Mouse (Mus musculus) megakaryocyte, adult 5-6 weeks (primary cell): ENCODE measurements around the gene Zbtb16. TPM values are rescaled to one million over a fixed set of nuclear protein-coding genes. Genes with fewer than 3 reads are reported as not detected.

Experiments used
- ATAC-seq: 2 replicates; pipeline ENCODE4 v1.8.0; 2016; ENCODE audit warnings: mild to moderate bottlenecking, inconsistent platforms; ENCODE audit not compliant: poor library complexity, severe bottlenecking
- total RNA-seq, 2 experiments: library from RNA; stranded (forward) in 1 of 2; stranded (reverse) in 1 of 2; fragments of 153-499, 151-499 nt in 1 of 2; fragments of 221-1000, 200-1000 nt in 1 of 2; gene quantifications; 2 replicates each; pipeline versions ENCODE4 v1.2.3 to v1.2.4; 2015 to 2017

Gene Zbtb16
- total RNA-seq, 2 experiments from 2014 or later, result 1.9 to 2.2 TPM

DNA sequence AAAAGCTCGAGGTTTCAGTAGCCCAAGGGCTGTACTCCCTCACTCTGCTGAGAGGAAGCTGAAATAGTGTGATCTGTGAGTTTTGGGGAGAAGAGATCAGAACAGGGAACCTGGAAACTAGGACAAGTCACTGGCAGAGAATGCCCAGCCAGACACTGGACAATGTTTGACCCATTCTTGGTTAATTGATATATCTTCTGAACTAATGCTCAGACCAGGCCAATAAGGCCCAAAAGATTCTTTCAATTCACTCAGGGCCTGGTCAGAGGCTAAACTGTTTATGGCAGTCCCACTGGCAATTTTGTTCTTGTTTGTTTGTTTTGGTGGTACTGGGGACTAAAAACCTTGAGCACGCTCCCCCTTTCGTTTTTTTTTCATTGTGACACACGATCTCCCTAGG, 87.8 kb downstream of the Zbtb16 start:
- ATAC-seq, result no peak

DNA sequence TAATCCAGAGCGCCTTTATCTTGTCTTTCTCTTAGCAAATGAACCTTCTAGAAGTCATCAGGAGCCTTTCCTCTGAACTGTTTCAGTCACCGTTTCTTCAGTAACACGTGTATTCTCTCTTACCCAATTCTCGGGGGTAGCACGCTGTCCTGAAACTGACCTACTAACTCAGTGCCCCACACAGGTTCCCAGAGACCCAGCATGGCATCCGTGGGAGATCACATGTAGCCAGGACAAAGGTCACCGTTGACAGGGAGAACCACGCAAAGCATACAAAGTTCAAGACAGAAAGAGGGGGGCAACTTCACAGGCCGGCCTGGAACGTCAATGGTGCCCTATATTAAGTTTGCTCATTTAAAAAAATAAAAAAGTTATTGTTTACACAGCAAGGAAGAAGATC, 89.5 kb downstream of the Zbtb16 start:
- ATAC-seq, result no peak

DNA sequence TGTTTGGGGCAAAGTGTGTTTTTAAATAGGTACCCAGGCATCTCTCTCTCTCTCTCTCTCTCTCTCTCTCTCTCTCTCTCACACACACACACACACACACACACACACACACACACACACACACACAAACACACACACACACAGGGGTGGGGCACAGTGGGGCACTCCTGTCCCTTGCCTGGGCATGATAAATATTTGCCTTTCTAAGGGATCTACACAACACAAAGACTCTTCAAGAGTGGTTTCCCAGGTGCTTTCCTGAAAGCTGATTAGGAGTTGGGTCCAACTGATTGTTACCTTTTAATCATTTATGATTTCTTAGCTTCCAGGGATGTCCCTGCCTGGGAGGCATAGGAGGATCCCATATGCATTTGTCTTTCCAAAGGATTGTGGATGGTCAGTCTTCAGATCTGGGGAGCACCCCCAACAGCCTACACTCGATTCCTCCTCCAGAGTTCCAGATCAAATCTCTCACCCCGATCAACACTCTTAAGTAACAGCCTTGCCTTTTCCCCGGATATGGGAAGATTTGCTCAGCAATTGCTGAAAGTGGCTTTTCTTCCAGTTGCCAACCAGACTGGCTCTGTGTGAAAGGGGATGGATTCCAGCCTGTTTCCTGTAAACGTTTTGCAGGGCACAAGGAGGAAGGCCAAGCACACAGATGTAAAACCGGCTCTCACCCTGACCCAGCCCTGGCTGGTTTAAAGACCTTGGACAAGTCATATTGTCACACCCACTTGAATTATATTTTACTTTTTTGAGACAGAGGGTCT, 90.5 kb downstream of the Zbtb16 start:
- no peak for ATAC-seq

DNA sequence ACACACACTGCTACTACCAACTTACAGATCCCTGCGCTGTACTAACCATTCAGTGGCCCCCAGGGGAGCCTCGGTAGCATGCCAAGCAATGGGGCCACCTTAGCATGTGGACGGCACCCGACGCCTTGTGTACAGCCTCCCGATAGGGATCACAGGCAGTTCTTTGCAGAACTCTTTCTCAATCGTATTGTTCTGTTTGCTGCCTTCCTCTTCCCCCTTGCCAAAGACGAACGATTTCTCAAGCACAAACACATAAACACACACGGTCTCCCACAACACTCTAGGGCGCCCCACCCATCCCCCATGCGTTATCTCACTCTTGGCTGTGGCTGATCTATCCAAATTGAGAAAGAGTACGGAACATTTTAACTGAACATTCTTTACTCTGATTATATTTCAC, 91.1 kb downstream of the Zbtb16 start:
- peak; percentile 92 for ATAC-seq

DNA sequence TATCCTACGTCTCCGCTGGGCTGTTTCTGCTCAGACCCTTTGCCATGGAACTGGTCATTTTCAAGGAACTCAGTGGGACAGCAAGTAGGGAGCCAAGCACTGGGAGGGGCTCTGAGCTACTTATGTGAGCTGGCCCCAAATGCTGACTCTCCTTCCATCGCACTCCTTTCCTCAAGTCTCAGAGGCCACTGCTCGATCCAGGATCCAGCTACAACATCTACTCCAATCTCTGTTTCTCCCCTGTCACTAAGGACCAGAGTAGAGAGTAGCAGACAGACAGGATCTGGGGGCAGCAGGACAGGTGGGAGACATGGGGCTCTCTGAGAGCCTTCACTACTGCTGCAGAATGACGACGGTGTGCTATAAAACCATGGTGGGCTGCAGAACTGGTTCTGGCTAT, 91.6 kb downstream of the Zbtb16 start:
- ATAC-seq, result no peak

DNA sequence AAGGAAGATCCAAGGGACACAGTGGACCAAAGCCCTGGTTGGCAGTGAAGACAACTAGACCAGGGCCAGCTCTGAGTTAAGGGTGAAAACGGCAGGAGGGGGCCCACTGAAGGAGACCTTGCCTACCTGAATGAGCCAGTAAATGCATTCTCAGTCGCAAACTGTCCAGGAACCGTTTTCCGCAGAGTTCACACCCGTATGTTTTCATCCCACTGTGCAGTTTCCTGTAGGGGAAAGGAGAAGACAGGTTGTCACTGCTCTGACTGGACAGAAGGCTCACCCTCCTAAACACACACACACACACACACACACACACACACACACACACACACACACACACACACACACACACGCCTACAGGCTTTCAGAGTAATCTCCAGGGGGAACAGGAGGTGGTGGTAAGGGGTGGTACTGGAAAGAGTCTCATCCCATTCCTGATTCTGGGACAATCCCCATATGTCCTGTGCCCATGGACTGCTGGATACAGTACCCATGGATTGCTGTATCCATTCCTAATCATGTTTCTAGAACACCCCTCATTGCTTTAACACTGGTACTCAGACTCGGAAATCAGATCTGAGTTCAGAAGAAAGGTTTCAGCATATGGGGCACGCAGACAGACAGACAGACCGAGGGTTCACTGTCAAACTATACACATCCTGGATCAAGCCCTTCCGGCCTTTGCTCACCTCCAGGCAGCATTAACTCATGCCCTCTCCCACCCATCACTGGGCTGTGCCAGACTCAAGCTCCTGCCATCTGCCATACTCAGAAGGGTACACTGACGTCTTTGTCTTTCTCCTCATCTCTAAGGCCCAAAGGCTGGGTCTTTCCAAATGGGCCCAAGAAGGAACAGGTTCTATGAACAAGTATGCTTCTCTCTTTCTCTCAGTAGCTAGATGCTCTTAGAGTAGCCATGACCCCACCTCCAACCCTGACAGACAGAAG, 92.4 kb downstream of the Zbtb16 start:
- ATAC-seq, result no peak

DNA sequence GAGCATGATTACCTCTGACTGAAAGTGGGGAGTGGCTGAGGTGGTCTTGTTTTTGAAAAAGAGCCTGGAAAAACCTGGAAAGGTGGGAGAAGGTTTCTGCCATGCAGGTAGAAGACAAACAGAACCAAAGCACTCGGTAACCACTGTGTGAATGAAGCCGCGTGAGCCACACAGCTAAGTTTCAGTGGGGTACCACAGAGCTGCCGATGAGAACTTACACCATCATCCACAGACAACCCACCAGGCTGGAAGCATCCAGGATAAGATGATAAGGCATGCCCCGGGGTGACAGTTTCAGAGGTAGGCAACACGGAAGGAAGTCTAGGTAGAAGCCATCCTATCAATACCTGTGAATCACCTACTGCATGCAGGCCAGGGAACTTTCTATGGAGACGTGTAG, 93.9 kb downstream of the Zbtb16 start:
- no peak for ATAC-seq

DNA sequence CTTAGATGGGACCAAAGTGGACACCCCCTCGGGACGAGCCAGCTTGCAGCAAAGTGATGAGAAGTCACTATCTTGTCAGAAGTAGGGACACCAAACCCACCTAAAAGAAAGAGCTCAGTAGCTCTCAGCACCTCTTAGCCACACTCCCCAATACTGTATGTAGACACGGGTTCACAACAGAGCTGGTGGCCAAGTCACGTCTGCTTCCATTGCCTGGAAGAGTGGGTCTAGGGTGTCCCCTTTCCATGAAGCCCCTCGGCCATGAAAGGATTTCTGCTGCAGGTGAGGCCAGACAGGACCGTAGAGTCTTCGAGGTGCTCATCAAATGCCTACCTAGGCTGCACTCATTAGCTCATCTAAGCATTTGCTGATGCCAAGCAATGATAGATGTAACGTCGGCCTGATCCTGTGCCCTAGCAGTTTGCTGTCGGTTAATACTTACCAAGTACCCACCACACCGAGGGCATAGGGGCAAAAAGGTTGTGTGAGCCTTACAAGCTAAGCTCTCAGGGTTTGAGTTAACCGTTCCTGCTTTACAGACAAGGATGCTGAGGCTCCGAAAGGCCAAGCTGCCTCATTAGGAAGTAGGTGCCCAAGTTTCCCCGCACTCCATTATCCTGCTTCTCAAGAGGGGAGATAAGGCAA, 94.5 kb downstream of the Zbtb16 start:
- ATAC-seq, result no peak

DNA sequence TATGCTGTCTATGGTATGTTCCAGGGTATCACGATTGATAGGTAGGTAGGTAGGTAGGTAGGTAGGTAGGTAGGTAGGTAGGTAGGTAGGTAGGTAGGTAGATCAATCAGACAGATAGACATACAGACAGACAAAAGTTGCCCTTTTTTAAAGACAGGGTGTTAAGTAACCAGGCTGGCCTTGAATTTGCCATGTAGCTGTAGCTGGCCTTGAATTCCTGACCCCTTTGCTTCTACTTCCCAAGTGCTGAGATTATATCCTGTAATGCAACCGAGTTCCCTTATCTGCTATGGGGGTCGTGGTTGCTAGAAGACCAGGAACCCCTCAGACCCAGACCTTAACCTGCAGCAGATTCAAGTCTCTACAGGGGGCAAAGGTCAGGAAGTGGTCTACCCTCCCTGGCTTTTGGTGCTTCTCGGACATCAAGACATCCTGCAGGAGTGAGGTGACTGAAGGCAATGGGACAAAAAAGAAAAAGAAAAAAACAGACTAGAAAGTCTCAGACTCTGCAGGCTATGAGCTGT, 95.2 kb downstream of the Zbtb16 start:
- ATAC-seq, result no peak

DNA sequence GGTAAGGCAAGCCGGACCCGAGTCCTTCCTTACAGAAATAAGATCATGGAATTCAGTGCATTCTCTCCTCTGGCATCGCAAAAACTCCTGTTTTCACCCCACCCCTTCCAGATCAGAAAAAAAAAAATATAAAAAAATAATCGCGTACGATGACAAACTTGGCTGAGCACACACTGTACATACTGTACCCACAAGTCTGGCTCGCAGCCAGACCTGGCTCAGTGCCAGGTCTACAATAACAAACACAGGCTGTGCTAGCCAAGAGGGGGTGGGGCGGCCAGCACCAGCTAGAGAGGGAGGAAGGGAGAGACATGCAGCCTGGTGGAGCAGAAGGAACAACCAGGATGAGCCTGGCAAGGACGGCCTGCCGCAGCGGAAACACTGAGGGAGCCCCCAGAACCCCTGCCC, 95.9 kb downstream of the Zbtb16 start:
- ATAC-seq, result peak; percentile 36

DNA sequence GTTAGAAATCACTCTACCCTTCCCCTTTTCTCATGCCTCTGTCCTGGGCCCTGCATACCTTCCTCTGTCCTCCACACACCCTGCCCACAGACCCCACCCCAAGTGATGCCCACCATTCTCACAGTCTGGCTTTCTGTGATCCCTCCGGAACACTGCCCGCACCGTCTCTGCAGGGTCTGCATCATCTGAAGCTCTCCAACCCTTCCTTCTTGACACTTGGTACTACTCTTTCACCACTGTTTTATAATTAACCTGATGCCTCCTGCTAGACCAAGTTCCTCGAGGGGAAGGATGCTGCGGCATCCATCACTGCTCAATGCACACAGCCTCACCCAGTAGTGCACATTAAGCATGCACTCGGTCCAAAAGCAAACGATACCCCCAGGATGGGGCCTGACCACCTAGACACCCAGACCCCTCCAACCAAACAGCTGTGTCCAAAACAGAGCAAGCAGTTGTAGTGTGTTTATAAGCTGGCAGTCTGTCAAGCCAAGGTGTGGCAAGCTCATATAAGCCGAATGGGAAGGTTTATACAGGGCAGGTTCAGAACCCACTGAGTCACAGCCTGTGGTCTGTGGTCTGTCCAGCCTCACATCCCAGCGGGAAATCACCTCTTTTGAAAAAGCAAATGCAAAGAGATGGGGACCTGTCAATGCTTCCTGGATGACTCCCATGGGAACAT, 97.1 kb downstream of the Zbtb16 start:
- no peak for ATAC-seq

DNA sequence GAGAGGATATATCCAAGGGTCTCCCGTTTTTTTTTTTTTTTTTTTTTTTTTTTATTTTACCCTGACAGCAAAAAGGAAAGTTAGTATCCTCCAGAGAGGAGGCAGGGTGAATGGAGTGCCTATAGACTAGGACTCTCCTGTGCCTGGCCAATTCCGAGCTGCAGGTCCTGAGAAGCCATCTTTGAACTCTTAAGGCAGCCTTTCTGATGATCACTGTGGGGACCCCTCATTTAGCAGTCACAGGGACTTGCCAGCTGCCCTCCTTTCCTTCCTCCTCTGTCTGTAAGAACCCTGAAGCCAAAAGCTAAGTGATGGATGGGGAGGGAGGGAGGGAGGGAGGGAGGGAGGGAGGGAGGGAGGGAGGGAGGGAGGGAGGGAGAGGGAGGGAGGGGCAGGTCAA, 98.1 kb downstream of the Zbtb16 start:
- no peak for ATAC-seq

DNA sequence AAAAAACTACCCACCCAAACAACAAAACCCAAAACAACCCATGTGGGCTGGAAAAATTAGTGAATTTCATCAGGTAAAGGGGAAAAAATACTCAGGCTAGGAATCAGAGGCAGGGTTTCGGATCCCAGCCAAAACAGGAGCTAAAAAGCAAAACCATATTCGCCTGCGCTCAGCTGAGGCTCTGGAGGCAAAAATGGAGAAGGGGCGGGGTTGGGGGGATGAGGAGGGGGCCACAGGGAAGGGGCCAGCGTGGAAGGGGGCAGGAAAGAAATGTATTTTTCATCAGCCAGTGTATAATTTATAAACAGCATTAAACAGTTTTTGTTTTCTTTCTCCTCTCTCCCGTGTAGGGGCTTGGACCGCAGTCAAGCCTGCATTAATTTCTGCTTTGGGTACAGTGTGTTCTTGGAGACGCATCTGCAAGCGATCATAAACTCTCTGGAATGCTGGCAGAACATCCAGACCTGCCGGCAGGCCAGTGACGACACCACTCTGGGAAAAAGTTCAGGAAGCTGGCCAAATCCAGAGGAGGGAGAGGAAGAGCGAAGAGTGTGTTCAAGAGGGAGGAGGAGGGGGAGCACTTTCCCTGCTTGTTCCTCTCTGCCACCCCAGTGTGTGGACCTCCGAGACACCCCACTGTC, 98.7 kb downstream of the Zbtb16 start:
- ATAC-seq, result no peak

DNA sequence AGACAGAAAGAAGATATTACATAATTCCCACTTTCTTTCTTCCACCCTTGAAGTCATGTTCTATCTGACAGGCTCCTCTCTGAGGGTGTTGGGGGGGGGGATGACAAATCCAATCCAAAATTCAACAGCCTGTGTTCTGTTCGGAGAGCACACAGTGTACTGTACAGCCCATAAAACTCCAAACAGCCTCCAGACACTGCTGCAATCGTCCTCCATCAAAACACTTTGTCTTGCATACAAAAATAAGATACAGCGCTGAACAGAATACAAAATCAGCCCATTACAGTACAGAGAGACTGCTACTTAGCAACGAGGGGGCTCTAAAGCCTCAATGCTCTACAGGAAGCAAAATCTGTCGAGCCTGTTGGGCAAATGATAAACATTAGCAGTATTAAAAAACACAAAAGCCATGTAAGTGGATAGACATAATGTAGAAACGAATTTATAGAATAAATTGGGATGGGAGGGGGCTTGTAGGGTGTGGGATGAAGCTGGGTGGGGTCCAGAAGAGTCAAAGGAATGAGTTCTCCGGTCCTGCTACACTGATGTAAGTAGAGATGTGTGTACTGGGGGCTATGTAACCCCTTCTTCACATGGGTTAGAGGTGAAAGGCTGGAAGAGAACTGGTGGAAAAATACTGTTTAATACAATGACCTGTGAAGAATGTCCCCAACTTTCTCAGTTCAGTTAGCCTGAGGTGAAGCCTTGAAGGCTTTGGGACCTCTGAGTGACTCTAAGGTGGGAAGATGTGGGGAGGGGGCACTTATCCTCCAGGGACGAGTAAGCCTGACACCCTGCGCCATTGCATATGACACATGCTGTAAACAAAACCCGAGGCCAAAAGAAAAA, 99.4 kb downstream of the Zbtb16 start:
- no peak for ATAC-seq

DNA sequence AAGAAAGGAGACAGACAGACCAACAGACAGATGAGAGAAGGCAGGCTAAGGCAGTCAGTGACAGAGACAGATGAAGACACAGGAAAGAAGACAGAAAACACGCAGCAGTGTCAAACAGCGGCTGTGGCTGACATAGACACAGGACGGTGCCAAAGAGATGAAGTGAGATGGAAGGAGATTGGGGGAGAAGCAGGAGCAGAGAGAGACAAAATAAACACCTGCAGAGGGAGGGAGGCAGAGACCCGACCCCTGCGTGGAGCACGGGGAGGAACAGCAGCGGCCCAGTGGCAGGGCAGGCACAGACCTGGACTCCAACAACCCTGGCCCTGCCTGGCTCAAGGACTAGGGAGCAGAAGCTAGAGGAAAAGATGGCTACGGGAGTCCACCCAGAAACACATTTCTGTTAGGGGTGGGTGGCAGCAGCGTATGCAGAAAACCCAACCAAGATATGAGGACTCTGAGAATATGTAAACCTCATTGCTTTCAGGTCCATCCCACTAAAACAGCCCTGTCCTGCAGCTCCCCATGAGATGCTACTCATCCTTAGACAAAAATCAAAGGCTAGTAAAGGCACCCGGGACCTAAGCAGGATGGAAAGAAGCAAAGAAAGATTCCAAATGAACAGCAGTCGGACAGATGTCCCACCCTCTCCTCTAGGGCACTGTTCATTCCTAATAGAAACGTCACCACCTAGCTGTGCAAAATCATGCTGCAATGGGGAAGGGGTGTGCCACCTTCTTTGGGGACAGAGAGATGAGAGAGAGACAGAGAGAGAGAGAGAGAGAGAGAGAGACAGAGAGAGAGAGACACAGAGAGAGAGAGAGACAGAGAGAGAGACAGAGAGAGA, 100.3 kb downstream of the Zbtb16 start:
- ATAC-seq, result no peak

DNA sequence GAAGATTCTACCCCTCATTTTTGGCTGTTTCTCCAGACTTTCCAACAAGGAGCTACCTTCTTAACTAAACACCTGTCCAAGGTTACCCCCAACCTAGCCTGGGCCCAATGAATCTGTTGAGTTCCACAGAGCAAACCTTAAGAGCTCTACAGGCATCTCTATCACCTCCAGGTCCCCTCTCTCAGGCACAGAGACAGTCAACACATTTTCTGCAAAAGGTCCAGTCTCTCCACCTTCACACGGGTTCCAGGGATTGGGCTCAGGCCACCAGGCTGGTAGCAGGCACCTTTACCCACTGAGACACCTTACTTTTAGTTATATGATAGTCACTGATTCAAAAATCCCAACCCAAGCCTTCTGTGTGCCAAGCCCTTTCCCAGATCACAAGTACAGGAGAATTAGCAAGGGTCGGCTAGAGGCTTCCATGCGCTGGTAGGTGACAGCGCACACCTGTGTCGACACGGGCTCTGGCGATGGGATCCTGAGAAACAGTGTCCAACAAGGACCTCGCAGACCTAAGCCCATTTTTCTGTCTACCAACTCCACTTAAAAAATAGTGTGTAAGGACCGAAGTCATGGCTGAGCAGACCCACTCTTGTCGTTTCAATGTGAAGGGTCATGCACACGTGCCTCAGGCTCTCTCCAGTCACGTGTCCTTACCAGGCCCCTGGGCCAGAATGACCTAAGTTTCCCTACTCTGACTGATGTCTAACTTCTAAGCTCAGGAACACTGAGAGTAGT, 101.1 kb downstream of the Zbtb16 start:
- ATAC-seq, result no peak

DNA sequence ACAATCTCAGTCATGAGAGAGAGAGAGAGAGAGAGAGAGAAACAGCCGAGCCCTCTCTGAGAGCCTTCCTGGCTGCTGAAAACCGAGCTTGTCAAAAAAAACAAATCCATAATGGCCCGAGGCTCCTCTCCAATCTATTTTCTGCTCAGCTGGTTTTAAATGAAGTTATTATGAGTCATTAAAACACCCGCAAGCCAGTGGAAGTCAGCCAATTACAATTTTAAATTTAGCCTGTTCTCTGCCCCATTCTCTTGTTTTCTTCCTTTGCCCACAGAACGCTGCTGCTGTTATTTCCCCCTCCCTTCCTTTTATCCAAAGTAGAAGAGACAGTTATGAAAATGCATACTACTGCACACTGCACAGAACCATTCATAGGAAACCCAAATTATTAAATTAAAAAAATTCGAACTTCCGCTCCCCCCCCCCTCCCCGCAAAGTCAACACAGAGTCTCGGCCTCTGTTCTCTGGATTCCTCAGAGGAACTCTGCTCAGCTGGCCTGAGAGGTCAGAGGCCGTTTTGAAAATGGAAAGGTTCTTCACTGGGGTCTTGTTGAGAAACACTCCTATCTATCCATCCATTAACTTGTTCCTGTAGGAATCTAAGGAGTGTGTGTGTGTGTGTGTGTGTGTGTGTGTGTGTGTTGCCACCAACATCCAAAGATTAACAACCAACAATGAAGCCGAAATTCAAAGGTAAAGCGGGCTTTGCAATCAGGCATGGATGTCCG, 102.0 kb downstream of the Zbtb16 start:
- no peak for ATAC-seq
